Mouse (Mus musculus) heart, embryonic 12.5 days (tissue): ENCODE data around the gene Gm6034. TPM values are rescaled to one million over a fixed set of nuclear protein-coding genes. Genes with fewer than 3 reads are reported as not detected.

Source experiments
- polyA plus RNA-seq: library from polyadenylated mRNA; unstranded; fragments of >200 nt; fragmentation: Nextera tagmentation; extraction: Ambion mirVana; gene quantifications from 2 replicates; pipeline ENCODE4 v1.2.1, GENCODE M21; 2016

The Gm6034 gene
- polyA plus RNA-seq, 1 experiment from 2014 or later, result not detected

Other genes with a start within 250 kb of the Gm6034 start
- 37.6 and 38.6 TPM in 2 replicates for gene Ier3, start 221.3 kb upstream of the Gm6034 start, polyA plus RNA-seq
- 78.2 and 80.2 TPM in 2 replicates for gene Flot1, start 219.7 kb upstream of the Gm6034 start, polyA plus RNA-seq
- 743 and 773 TPM in 2 replicates for gene Tubb5, start 204.7 kb upstream of the Gm6034 start, polyA plus RNA-seq
- 21.6 and 25.0 TPM in 2 replicates for gene Mdc1, start 201.4 kb upstream of the Gm6034 start, polyA plus RNA-seq
- gene Nrm, start 181.6 kb upstream of the Gm6034 start, polyA plus RNA-seq, result 48.9 and 50.7 TPM in 2 replicates
- 22.8 and 23.7 TPM in 2 replicates for gene Ppp1r18, start 177.4 kb upstream of the Gm6034 start, polyA plus RNA-seq
- 22.4 and 26.6 TPM in 2 replicates for gene Dhx16, start 163.1 kb upstream of the Gm6034 start, polyA plus RNA-seq
- 25.6 and 26.2 TPM in 2 replicates for gene 2310061I04Rik, start 145.5 kb upstream of the Gm6034 start, polyA plus RNA-seq
- 56.0 and 56.4 TPM in 2 replicates for gene Atat1, start 132.9 kb upstream of the Gm6034 start, polyA plus RNA-seq
- 63.4 and 72.7 TPM in 2 replicates for gene Mrps18b, start 126.6 kb upstream of the Gm6034 start, polyA plus RNA-seq
- 35.8 and 39.6 TPM in 2 replicates for gene Ppp1r10, start 126.5 kb upstream of the Gm6034 start, polyA plus RNA-seq
- 73.9 and 76.5 TPM in 2 replicates for gene Abcf1, start 73.2 kb upstream of the Gm6034 start, polyA plus RNA-seq
- 39.8 and 42.4 TPM in 2 replicates for gene Gnl1, start 63.1 kb upstream of the Gm6034 start, polyA plus RNA-seq
- 17.6 and 18.5 TPM in 2 replicates for gene Prr3, start 62.7 kb upstream of the Gm6034 start, polyA plus RNA-seq
- 3.4 and 3.9 TPM in 2 replicates for gene H2-T24, start 22.4 kb upstream of the Gm6034 start, polyA plus RNA-seq
- 4.7 and 5.2 TPM in 2 replicates for gene H2-T23, start 10.1 kb upstream of the Gm6034 start, polyA plus RNA-seq
- gene H2-T22, start 214 bp upstream of the Gm6034 start, polyA plus RNA-seq, result 4.7 and 6.1 TPM in 2 replicates
- not detected in 2 replicates for gene Gm11127, start 15.4 kb downstream of the Gm6034 start, polyA plus RNA-seq
- gene Gm19684, start 78.7 kb downstream of the Gm6034 start, polyA plus RNA-seq, result not detected in 2 replicates
- not detected in 2 replicates for gene Gm7030, start 86.5 kb downstream of the Gm6034 start, polyA plus RNA-seq
- gene Gm8909, start 125.6 kb downstream of the Gm6034 start, polyA plus RNA-seq, result 0.18 TPM in 1 of 2 replicates, not detected in the other
- gene H2-T3, start 147.3 kb downstream of the Gm6034 start, polyA plus RNA-seq, result not detected in 2 replicates
- gene Rpp21, start 215.1 kb downstream of the Gm6034 start, polyA plus RNA-seq, result 84.4 and 87.9 TPM in 2 replicates
- gene Trim39, start 229.3 kb downstream of the Gm6034 start, polyA plus RNA-seq, result 10.2 and 10.6 TPM in 2 replicates
- gene H2-M10.2, start 243.5 kb downstream of the Gm6034 start, polyA plus RNA-seq, result not detected in 2 replicates